Comparison of ENCODE assay signal across 13 mouse cellular contexts in the genomic region with DNA sequence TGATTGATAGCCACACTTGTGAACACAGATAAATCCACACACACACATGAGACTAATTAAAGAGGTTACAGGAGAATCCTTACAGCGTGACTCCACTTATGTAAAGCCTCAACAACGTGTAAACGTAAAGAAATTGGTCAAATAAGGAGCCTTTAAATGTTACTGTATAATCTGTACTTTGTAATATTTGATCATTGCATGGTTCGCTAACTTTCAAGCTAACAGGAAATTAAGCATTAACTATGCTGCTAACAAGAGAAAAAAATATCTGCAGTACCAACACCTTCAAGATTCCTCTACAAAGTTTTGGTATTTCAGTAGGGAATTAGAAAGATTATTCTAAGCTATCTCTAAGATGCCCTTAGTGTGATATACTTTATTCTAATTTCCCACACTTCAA. TPM values are rescaled to one million over a fixed set of nuclear protein-coding genes. Genes with fewer than 3 reads are reported as not detected.
DNase-seq lines count a peak whose midpoint lies in the region; ATAC-seq and TF ChIP-seq lines count a peak whose summit lies in the region.
"Had no signal": no experiment of that assay in that cellular context is flagged by ENCODE, and none has a peak within 500 bp of the region (broad histone marks: within the 10 kb centered on the region; RNA-seq: fewer than 3 reads in every experiment).

A gene (plus strand): TSS at position 288 of the 400 bp plus-strand sequence.

- intact Hi-C loops in left cerebral cortex, postnatal 25 days (cut with DNase I): no loop called here

- ATAC-seq in kidney, embryonic 15.5 days (replicated peaks; ENCODE audit: low FRiP score): no peak
- no peak for ATAC-seq in intestine, embryonic 16.5 days
- ATAC-seq: forebrain, embryonic 14.5 days had no signal

- TF ChIP-seq POLR2A in lung, adult 2 months (IDR thresholded peaks at IDR 0.05; ENCODE audit: borderline replicate concordance, extremely low read depth, low read depth, low read length): no peak

- no peaks in the 10 kb centered on the region for H3K27me3 ChIP-seq in kidney, embryonic 15.5 days
- no peaks in the 10 kb centered on the region for H3K27me3 ChIP-seq in intestine, embryonic 16.5 days (replicated peaks; ENCODE audit: control insufficient read depth, insufficient read depth, low read length)
- H3K27me3 ChIP-seq: hindbrain, embryonic 12.5 days; midbrain, embryonic 12.5 days had no signal

- peaks cover 14% of the 10 kb centered on the region; the same call in 1 of the 2 replicates for H3K4me1 ChIP-seq in kidney, embryonic 15.5 days
- H3K4me1 ChIP-seq in lung, adult 2 months (ENCODE audit: control insufficient read depth, insufficient read depth, low read length): no peaks in the 10 kb centered on the region
- H3K4me1 ChIP-seq in intestine, embryonic 16.5 days (ENCODE audit: control insufficient read depth, insufficient read depth, low read length): no peaks in the 10 kb centered on the region

- TF ChIP-seq CTCF in lung, adult 2 months (IDR thresholded peaks at IDR 0.05; ENCODE audit: insufficient read depth, low read length): no peak

- no peak within 1 kb of the TSS for H3K9ac ChIP-seq in kidney, embryonic 15.5 days
- H3K9ac ChIP-seq in intestine, embryonic 16.5 days (ENCODE audit: low read depth, low read length): no peak within 1 kb of the TSS
- H3K9ac ChIP-seq: hindbrain, embryonic 12.5 days; midbrain, embryonic 12.5 days had no signal

- DNase-seq in kidney, adult 8-10 months: no peak
- DNase-seq in lung, adult 2 months: no peak
- DNase-seq in lung, postnatal 10 days: no peak
- no peak for DNase-seq in left cerebral cortex, postnatal 25 days (ENCODE audit: low spot score in 2 of 2)
- no peak for DNase-seq in cerebellum, postnatal 25 days
- DNase-seq: cerebellum, adult 8-10 months; gastrocnemius, postnatal 14 days; thymus, postnatal 25 days had no signal

- H3K36me3 ChIP-seq in kidney, embryonic 15.5 days: no peaks in the 10 kb centered on the region
- H3K36me3 ChIP-seq in intestine, embryonic 16.5 days (ENCODE audit: control insufficient read depth, insufficient read depth, low read length): no peaks in the 10 kb centered on the region
- H3K36me3 ChIP-seq: hindbrain, embryonic 12.5 days; midbrain, embryonic 12.5 days had no signal

- H3K4me2 ChIP-seq in kidney, embryonic 15.5 days: no peak within 1 kb of the TSS
- no peak within 1 kb of the TSS for H3K4me2 ChIP-seq in intestine, embryonic 16.5 days (ENCODE audit: low read depth, low read length)
- H3K4me2 ChIP-seq: hindbrain, embryonic 12.5 days; midbrain, embryonic 12.5 days had no signal

- H3K9me3 ChIP-seq in kidney, embryonic 15.5 days (replicated peaks): no peaks in the 10 kb centered on the region
- H3K9me3 ChIP-seq in intestine, embryonic 16.5 days (ENCODE audit: control insufficient read depth, low read length): no peaks in the 10 kb centered on the region
- H3K9me3 ChIP-seq: hindbrain, embryonic 12.5 days; midbrain, embryonic 12.5 days had no signal

- peak within 1 kb of the TSS; percentile 49; the same call in 1 of the 2 replicates for H3K27ac ChIP-seq in kidney, embryonic 15.5 days
- H3K27ac ChIP-seq in intestine, embryonic 16.5 days (ENCODE audit: low read length): no peak within 1 kb of the TSS
- H3K27ac ChIP-seq: hindbrain, embryonic 12.5 days; midbrain, embryonic 12.5 days had no signal

- 50% methylated on average over 4 of the region's 4 CpGs for WGBS in kidney, embryonic 15.5 days
- 74% methylated on average over 4 of the region's 4 CpGs for WGBS in lung, adult 2 months
- WGBS in intestine, embryonic 16.5 days: 85% methylated on average over 4 of the region's 4 CpGs

- no peak within 1 kb of the TSS for H3K4me3 ChIP-seq in kidney, embryonic 15.5 days (replicated peaks)
- no peak within 1 kb of the TSS for H3K4me3 ChIP-seq in lung, adult 2 months (replicated peaks; ENCODE audit: extremely low read depth, low read depth, low read length)
- H3K4me3 ChIP-seq in intestine, embryonic 16.5 days (ENCODE audit: low read length): no peak within 1 kb of the TSS
- H3K4me3 ChIP-seq: hindbrain, embryonic 12.5 days; midbrain, embryonic 12.5 days had no signal

RNA-seq across cellular contexts. Expression of the gene that starts here (rescaled TPM):
- polyA plus RNA-seq in kidney, embryonic 15.5 days (2015; fragmentation: Nextera tagmentation; extraction: Ambion mirVana): 22.8 and 25.3 TPM in 2 replicates
- polyA plus RNA-seq in lung, adult 2 months (2012; rRNA removed): 10.9 and 11.8 TPM in 2 replicates
- polyA plus RNA-seq in intestine, embryonic 16.5 days (2015; fragmentation: Nextera tagmentation; extraction: Ambion mirVana): 21.1 and 23.1 TPM in 2 replicates
- 10 to 100 TPM; 28.4 to 30.2 TPM for total RNA-seq in left cerebral cortex, postnatal 25 days (2021)
- total RNA-seq: gastrocnemius, postnatal 14 days had no signal
